Mouse (Mus musculus): ENCODE data around the gene Jtb. TPM values are rescaled to one million over a fixed set of nuclear protein-coding genes. Genes with fewer than 3 reads are reported as not detected.

Gene Jtb
- polyA plus RNA-seq (2014; fragmentation: Nextera tagmentation; extraction: Ambion mirVana), result 90.7 and 95.8 TPM in 2 replicates

DNA sequence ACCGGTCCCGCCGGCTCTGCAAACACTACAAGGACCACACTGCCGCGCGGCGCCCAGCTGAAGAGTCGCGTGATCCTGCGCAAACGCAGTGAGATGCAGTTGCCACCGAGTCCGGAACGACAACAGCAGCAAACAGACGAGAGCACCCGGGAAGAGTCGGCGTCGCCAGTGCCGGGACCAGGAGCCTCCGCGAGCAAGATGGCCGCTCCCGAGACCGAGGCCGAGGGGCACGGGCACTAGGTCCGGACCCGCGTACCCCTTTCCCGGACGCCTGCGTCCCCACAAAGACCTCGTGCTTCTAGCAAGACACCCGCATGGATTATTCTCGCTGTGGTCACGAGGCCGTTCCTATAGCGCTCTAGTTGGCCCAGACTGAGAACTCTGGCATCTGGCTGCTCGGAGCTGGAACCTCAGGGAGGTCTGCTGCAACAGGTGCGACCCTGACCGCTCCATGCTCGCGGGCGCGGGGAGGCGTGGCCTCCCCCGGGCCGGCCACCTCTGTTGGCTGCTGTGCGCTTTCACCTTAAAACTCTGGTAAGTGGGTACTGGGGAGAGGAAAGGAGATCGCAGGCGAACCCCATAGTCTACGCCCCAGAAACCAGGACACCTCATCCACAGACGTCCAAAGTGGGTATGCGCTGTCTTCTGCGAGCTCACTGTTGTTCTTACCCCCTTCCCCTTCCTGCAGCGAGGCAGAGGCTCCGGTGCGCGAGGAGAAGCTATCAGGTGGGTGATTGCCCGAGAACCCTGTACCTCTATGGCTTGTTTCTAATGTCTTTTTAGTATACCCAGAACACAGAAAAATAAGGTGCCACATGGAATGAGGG lies at the start of gene Jtb:
Gene Jtb (plus strand): TSS at position 91 of the 827 bp plus-strand sequence.
- H3K27me3 ChIP-seq (ENCODE audit: control insufficient read depth, insufficient read depth, low read length), result no peaks in the 10 kb centered on the region
- WGBS (ENCODE audit: insufficient replicate concordance), result under 1% methylated on average over 61 of the region's 61 CpGs
- H3K9ac ChIP-seq (ENCODE audit: low read depth, low read length), result peak within 1 kb of the TSS; percentile 86
- peak within 1 kb of the TSS; percentile 85 for H3K4me2 ChIP-seq
- H3K9me3 ChIP-seq (replicated peaks; ENCODE audit: control insufficient read depth, low read length), result no peaks in the 10 kb centered on the region
- peak within 1 kb of the TSS; percentile 69 for H3K4me3 ChIP-seq (ENCODE audit: low read depth, low read length)
- ATAC-seq (replicated peaks; ENCODE audit: insufficient number of reproducible peaks, low FRiP score, low TSS enrichment), result peak; percentile 91
- peaks cover 11% of the 10 kb centered on the region for H3K36me3 ChIP-seq (ENCODE audit: control insufficient read depth, insufficient read depth, low read length)
- peak within 1 kb of the TSS; percentile 84 for H3K27ac ChIP-seq (ENCODE audit: low read depth, low read length)
- 0 out of 2 replicates have a peak, but pooled peaks cover 3% of the 10 kb centered on the region for H3K4me1 ChIP-seq (ENCODE audit: control insufficient read depth, insufficient read depth, low read length)

DNA sequence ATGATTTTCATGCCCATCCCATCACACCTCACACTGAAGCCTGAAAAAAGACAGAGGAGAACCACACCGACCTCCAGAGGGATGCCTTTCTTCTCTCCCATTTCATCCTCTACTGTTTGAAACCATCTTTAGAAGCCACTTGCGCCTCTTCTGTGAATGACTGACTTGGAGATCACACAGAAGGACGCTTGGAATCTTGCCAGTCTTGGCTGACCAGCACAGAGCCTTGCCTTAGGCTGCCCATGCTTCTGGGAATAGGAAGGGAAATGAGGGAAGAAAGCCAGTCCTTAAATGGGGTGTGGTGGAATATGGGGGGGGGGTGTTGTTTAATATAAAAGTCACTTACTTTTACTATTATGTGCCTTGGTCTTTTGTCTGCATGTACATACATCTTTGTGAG lies 47.8 kb upstream of the Jtb start:
- no peaks in the 10 kb centered on the region for H3K9me3 ChIP-seq (replicated peaks; ENCODE audit: control insufficient read depth, low read length)
- 67% methylated on average over 3 of the region's 3 CpGs for WGBS (ENCODE audit: insufficient replicate concordance)
- no peaks in the 10 kb centered on the region for H3K27me3 ChIP-seq (ENCODE audit: control insufficient read depth, insufficient read depth, low read length)
- no peak overlapping the region for H3K4me2 ChIP-seq
- no peak overlapping the region for H3K9ac ChIP-seq (ENCODE audit: low read depth, low read length)
- no peaks in the 10 kb centered on the region; the same call in 1 of the 2 replicates for H3K4me1 ChIP-seq (ENCODE audit: control insufficient read depth, insufficient read depth, low read length)
- no peak overlapping the region for H3K4me3 ChIP-seq (ENCODE audit: low read depth, low read length)
- H3K36me3 ChIP-seq (ENCODE audit: control insufficient read depth, insufficient read depth, low read length), result no peaks in the 10 kb centered on the region
- no peak overlapping the region for H3K27ac ChIP-seq (ENCODE audit: low read depth, low read length)
- no peak for ATAC-seq (replicated peaks; ENCODE audit: insufficient number of reproducible peaks, low FRiP score, low TSS enrichment)

DNA sequence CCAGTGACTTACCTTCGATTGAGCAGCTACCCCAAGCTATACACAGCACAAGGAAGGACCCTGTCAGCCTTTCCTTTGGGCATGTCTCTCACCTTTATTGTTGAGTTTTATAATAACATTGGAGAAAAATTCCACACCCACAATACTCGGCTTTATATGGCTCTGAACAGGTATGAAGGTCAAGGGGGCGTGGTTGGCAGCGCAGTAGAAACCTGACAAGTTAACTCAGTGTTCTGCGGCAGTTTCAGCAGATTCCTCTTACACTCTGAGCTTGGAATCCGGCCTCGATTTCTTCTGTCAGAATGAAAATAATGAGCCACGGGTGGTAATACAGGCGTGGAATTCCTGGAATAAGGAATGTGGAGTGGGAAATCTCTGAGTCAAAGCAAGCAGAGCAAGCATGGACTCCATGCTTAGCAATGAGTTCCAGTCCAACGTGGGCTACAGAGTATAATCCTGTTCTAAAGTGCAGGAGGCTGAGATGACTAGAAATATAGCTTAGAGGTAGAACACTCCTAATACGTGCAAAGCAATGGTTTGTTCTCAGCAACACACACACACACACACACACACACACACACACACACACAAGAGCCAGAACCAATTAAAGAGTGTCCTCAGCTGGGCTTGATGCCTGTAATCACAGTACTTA lies 40.4 kb upstream of the Jtb start:
- H3K4me2 ChIP-seq, result no peak overlapping the region
- no peak overlapping the region for H3K4me3 ChIP-seq (ENCODE audit: low read depth, low read length)
- no peaks in the 10 kb centered on the region for H3K36me3 ChIP-seq (ENCODE audit: control insufficient read depth, insufficient read depth, low read length)
- H3K4me1 ChIP-seq (ENCODE audit: control insufficient read depth, insufficient read depth, low read length), result no peaks in the 10 kb centered on the region; the same call in 1 of the 2 replicates
- no peak overlapping the region for H3K9ac ChIP-seq (ENCODE audit: low read depth, low read length)
- no peak overlapping the region for H3K27ac ChIP-seq (ENCODE audit: low read depth, low read length)
- ATAC-seq (replicated peaks; ENCODE audit: insufficient number of reproducible peaks, low FRiP score, low TSS enrichment), result no peak
- 74% methylated on average over 11 of the region's 11 CpGs for WGBS (ENCODE audit: insufficient replicate concordance)
- H3K9me3 ChIP-seq (replicated peaks; ENCODE audit: control insufficient read depth, low read length), result no peaks in the 10 kb centered on the region
- H3K27me3 ChIP-seq (ENCODE audit: control insufficient read depth, insufficient read depth, low read length), result no peaks in the 10 kb centered on the region

GRCm38 (mm10) chr3:90194759-90195158 lies 36.6 kb upstream of the Jtb start:
- Histone ChIP-seq H3K27ac (ENCODE audit: low read depth, low read length) (no peak overlapping the region), H3K4me2 (no peak overlapping the region), H3K4me1 (ENCODE audit: control insufficient read depth, insufficient read depth, low read length) (no peaks in the 10 kb centered on the region), H3K27me3 (ENCODE audit: control insufficient read depth, insufficient read depth, low read length) (no peaks in the 10 kb centered on the region), H3K9me3 (replicated peaks; ENCODE audit: control insufficient read depth, low read length) (no peaks in the 10 kb centered on the region), H3K4me3 (ENCODE audit: low read depth, low read length) (no peak overlapping the region), H3K9ac (ENCODE audit: low read depth, low read length) (no peak overlapping the region), H3K36me3 (ENCODE audit: control insufficient read depth, insufficient read depth, low read length) (no peaks in the 10 kb centered on the region)
- 62% methylated on average over 4 of the region's 4 CpGs for WGBS (ENCODE audit: insufficient replicate concordance)
- no peak for ATAC-seq (replicated peaks; ENCODE audit: insufficient number of reproducible peaks, low FRiP score, low TSS enrichment)

DNA sequence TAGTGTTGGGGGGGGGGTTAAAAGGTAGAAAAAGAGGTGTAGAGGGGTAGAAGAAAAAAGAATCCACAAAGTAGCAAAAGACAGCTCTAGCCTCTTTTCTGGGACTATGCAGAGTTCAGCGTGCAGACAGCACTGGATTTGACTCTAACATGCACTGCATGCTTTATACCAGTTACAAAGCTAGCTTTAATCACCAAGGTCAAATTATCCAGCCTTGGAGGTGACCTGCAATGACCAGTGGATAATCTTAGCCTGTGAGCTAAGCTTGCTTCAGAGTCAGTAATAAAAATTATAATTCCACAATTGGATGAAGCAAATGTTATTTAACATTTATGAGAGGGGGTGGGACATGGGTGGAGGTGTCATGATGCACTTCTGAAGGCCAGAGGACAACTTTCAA lies 35.8 kb upstream of the Jtb start:
- no peak for ATAC-seq (replicated peaks; ENCODE audit: insufficient number of reproducible peaks, low FRiP score, low TSS enrichment)
- Histone ChIP-seq H3K4me3 (ENCODE audit: low read depth, low read length) (no peak overlapping the region), H3K9ac (ENCODE audit: low read depth, low read length) (no peak overlapping the region), H3K27ac (ENCODE audit: low read depth, low read length) (no peak overlapping the region), H3K4me2 (no peak overlapping the region), H3K9me3 (replicated peaks; ENCODE audit: control insufficient read depth, low read length) (no peaks in the 10 kb centered on the region), H3K36me3 (ENCODE audit: control insufficient read depth, insufficient read depth, low read length) (no peaks in the 10 kb centered on the region), H3K4me1 (ENCODE audit: control insufficient read depth, insufficient read depth, low read length) (no peaks in the 10 kb centered on the region), H3K27me3 (ENCODE audit: control insufficient read depth, insufficient read depth, low read length) (no peaks in the 10 kb centered on the region)
- 63% methylated on average over 1 of the region's 1 CpGs for WGBS (ENCODE audit: insufficient replicate concordance)

- Histone ChIP-seq H3K36me3 (ENCODE audit: control insufficient read depth, insufficient read depth, low read length) (no peaks in the 10 kb centered on the region), H3K27me3 (ENCODE audit: control insufficient read depth, insufficient read depth, low read length) (no peaks in the 10 kb centered on the region), H3K4me1 (ENCODE audit: control insufficient read depth, insufficient read depth, low read length) (no peaks in the 10 kb centered on the region), H3K4me3 (ENCODE audit: low read depth, low read length) (no peak overlapping the region), H3K4me2 (no peak overlapping the region), H3K27ac (ENCODE audit: low read depth, low read length) (no peak overlapping the region), H3K9me3 (replicated peaks; ENCODE audit: control insufficient read depth, low read length) (no peaks in the 10 kb centered on the region), H3K9ac (ENCODE audit: low read depth, low read length) (no peak overlapping the region)
- 63% methylated on average over 1 of the region's 1 CpGs for WGBS (ENCODE audit: insufficient replicate concordance)
- no peak for ATAC-seq (replicated peaks; ENCODE audit: insufficient number of reproducible peaks, low FRiP score, low TSS enrichment)
Measured at GRCm38 (mm10) chr3:90197548-90197947, 33.8 kb upstream of the Jtb start.

- Histone ChIP-seq H3K36me3 (ENCODE audit: control insufficient read depth, insufficient read depth, low read length) (peaks cover under 1% of the 10 kb centered on the region; the same call in 1 of the 2 replicates), H3K4me1 (ENCODE audit: control insufficient read depth, insufficient read depth, low read length) (no peaks in the 10 kb centered on the region), H3K9ac (ENCODE audit: low read depth, low read length) (no peak overlapping the region), H3K4me2 (no peak overlapping the region), H3K27ac (ENCODE audit: low read depth, low read length) (no peak overlapping the region), H3K4me3 (ENCODE audit: low read depth, low read length) (no peak overlapping the region), H3K27me3 (ENCODE audit: control insufficient read depth, insufficient read depth, low read length) (no peaks in the 10 kb centered on the region), H3K9me3 (replicated peaks; ENCODE audit: control insufficient read depth, low read length) (no peaks in the 10 kb centered on the region)
- WGBS (ENCODE audit: insufficient replicate concordance), result 74% methylated on average over 1 of the region's 1 CpGs
- no peak for ATAC-seq (replicated peaks; ENCODE audit: insufficient number of reproducible peaks, low FRiP score, low TSS enrichment)
Measured at GRCm38 (mm10) chr3:90202884-90203283, 28.5 kb upstream of the Jtb start.

- 41% methylated on average over 5 of the region's 5 CpGs for WGBS (ENCODE audit: insufficient replicate concordance)
- Histone ChIP-seq H3K4me1 (ENCODE audit: control insufficient read depth, insufficient read depth, low read length) (no peaks in the 10 kb centered on the region; the same call in 1 of the 2 replicates), H3K4me3 (ENCODE audit: low read depth, low read length) (no peak overlapping the region), H3K27ac (ENCODE audit: low read depth, low read length) (no peak overlapping the region), H3K9ac (ENCODE audit: low read depth, low read length) (no peak overlapping the region), H3K36me3 (ENCODE audit: control insufficient read depth, insufficient read depth, low read length) (peaks cover 6% of the 10 kb centered on the region; the same call in 1 of the 2 replicates), H3K9me3 (replicated peaks; ENCODE audit: control insufficient read depth, low read length) (no peaks in the 10 kb centered on the region), H3K4me2 (no peak overlapping the region), H3K27me3 (ENCODE audit: control insufficient read depth, insufficient read depth, low read length) (no peaks in the 10 kb centered on the region)
- ATAC-seq (replicated peaks; ENCODE audit: insufficient number of reproducible peaks, low FRiP score, low TSS enrichment), result no peak
Measured at GRCm38 (mm10) chr3:90203619-90204018, 27.8 kb upstream of the Jtb start.

All from heart, embryonic 11.5 days (tissue).